Comparison of ENCODE assay signal across 17 mouse cellular contexts in the genomic region with DNA sequence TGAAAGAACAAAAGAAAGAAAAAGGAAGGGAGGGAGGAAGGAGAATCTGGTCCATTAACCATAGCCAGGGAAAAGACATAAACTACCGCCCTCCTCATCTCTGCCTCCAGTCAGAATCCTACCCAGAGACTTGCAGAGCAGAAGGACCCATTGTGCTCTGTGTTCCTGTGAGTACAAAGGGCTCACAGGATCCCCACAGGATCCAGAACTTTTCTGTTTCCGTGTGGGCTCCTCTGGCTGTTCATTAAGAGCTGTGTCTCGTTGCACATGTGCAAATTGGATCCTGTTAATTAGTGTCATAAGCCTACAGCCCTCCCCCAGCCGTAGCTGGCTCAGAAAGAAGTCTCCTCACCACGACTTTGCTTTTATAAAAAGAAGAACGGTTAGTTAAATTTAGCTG. TPM values are rescaled to one million over a fixed set of nuclear protein-coding genes. Genes with fewer than 3 reads are reported as not detected.
DNase-seq lines count a peak whose midpoint lies in the region; ATAC-seq lines count a peak whose summit lies in the region.
"Had no signal": no experiment of that assay in that cellular context is flagged by ENCODE, and none has a peak within 500 bp of the region (broad histone marks: within the 10 kb centered on the region; RNA-seq: fewer than 3 reads in every experiment).

No protein-coding gene starts in this region.

- ATAC-seq in forebrain, embryonic 14.5 days: peak; percentile 49
- no peak for ATAC-seq in neural tube, embryonic 13.5 days (ENCODE audit: low read depth)
- no peak for ATAC-seq in erythroblast, adult 5-6 weeks (replicated peaks; ENCODE audit: low FRiP score, poor library complexity, severe bottlenecking)
- ATAC-seq: intestine, embryonic 15.5 days had no signal

- H3K4me1 ChIP-seq in forebrain, embryonic 14.5 days (ENCODE audit: control insufficient read depth, insufficient read depth, low read length): peaks cover 13% of the 10 kb centered on the region
- peaks cover 37% of the 10 kb centered on the region for H3K4me1 ChIP-seq in neural tube, embryonic 13.5 days (replicated peaks)
- H3K4me1 ChIP-seq: intestine, embryonic 15.5 days; liver, embryonic 13.5 days had no signal

- DNase-seq in layer of hippocampus, adult 9-11 months: peak; percentile 41
- no peak for DNase-seq in layer of hippocampus, postnatal 36 days
- DNase-seq in forebrain, embryonic 14.5 days (ENCODE audit: low spot score): peak; percentile 72
- peak; percentile 86 for DNase-seq in kidney, adult 9 months
- DNase-seq in urinary bladder, postnatal 10 days (ENCODE audit: low spot score): no peak
- DNase-seq: adrenal gland, postnatal 14 days; cerebellum, adult 2 months; liver, embryonic 13.5 days; spleen, adult 18-20 months had no signal

- H3K4me2 ChIP-seq in forebrain, embryonic 14.5 days (ENCODE audit: low read length): no peak overlapping the region
- H3K4me2 ChIP-seq in neural tube, embryonic 13.5 days: no peak overlapping the region
- H3K4me2 ChIP-seq: heart, embryonic 12.5 days; intestine, embryonic 15.5 days; liver, embryonic 13.5 days had no signal

- H3K9me3 ChIP-seq in forebrain, embryonic 14.5 days (replicated peaks; ENCODE audit: control insufficient read depth, low read length): no peaks in the 10 kb centered on the region
- no peaks in the 10 kb centered on the region for H3K9me3 ChIP-seq in neural tube, embryonic 13.5 days
- H3K9me3 ChIP-seq: heart, embryonic 12.5 days; intestine, embryonic 15.5 days; liver, embryonic 13.5 days had no signal

- H3K4me3 ChIP-seq in forebrain, embryonic 14.5 days (ENCODE audit: low read depth, low read length): no peak overlapping the region
- H3K4me3 ChIP-seq in neural tube, embryonic 13.5 days: no peak overlapping the region
- H3K4me3 ChIP-seq: heart, embryonic 12.5 days; intestine, embryonic 15.5 days; liver, embryonic 13.5 days had no signal

- no peaks in the 10 kb centered on the region for H3K27me3 ChIP-seq in forebrain, embryonic 14.5 days (replicated peaks; ENCODE audit: control insufficient read depth, insufficient read depth, low read length)
- no peaks in the 10 kb centered on the region for H3K27me3 ChIP-seq in neural tube, embryonic 13.5 days
- H3K27me3 ChIP-seq: heart, embryonic 12.5 days; intestine, embryonic 15.5 days; liver, embryonic 13.5 days had no signal

- 7% methylated on average over 6 of the region's 6 CpGs for WGBS in forebrain, embryonic 14.5 days
- 34% methylated on average over 6 of the region's 6 CpGs for WGBS in neural tube, embryonic 13.5 days

- peaks cover 72% of the 10 kb centered on the region for H3K36me3 ChIP-seq in forebrain, embryonic 14.5 days (ENCODE audit: control insufficient read depth, insufficient read depth, low read length)
- H3K36me3 ChIP-seq in neural tube, embryonic 13.5 days: peaks cover 77% of the 10 kb centered on the region

- H3K9ac ChIP-seq in forebrain, embryonic 14.5 days (ENCODE audit: low read length): no peak overlapping the region
- 0 out of 2 replicates have a peak overlapping the region, but pooled peaks have one; percentile 3 for H3K9ac ChIP-seq in neural tube, embryonic 13.5 days
- H3K9ac ChIP-seq: heart, embryonic 12.5 days; intestine, embryonic 15.5 days; liver, embryonic 13.5 days had no signal

- peak overlapping the region; percentile 75 for H3K27ac ChIP-seq in forebrain, embryonic 14.5 days (ENCODE audit: low read depth, low read length)
- H3K27ac ChIP-seq in neural tube, embryonic 13.5 days (replicated peaks): peak overlapping the region; percentile 78
- H3K27ac ChIP-seq: intestine, embryonic 15.5 days; liver, embryonic 13.5 days; macrophage had no signal

RNA-seq across cellular contexts. Expression of a gene that starts 41.0 kb away (rescaled TPM):
- under 1 TPM; 0.57 to 0.61 TPM for total RNA-seq in layer of hippocampus, postnatal 36 days (2021)
- not detected in 2 replicates for polyA plus RNA-seq in forebrain, embryonic 14.5 days (2014; fragmentation: Nextera tagmentation; extraction: Ambion mirVana)
- 0.11 and 0.25 TPM in 2 replicates for polyA plus RNA-seq in neural tube, embryonic 13.5 days (2015; fragmentation: Nextera tagmentation; extraction: Ambion mirVana)
- total RNA-seq in erythroblast, adult 5-6 weeks (2015; ENCODE audit: low replicate concordance): not detected in 2 replicates
- total RNA-seq in erythroblast, adult 5-6 weeks (2017; ENCODE audit: low replicate concordance): not detected in 2 replicates
- total RNA-seq: adrenal gland, postnatal 14 days; gastrocnemius, adult 18-20 months; neutrophil, adult 5-6 weeks had no signal
- polyA plus RNA-seq: embryonic facial prominence, embryonic 11.5 days; liver, embryonic 13.5 days; macrophage had no signal

Comparison
In these comparisons a context has a peak if more than half of its experiments do, and no peak if none do; other contexts are left out.
1. DNase-seq: peak in layer of hippocampus, adult 9-11 months (single experiment), forebrain, embryonic 14.5 days (single experiment) and kidney, adult 9 months (single experiment); none in layer of hippocampus, postnatal 36 days (0 of 2) and urinary bladder, postnatal 10 days (single experiment).